Mouse (Mus musculus) splenic B cell, adult 2 months (primary cell): Measurements from ENCODE around the gene BC034090.

Source experiments
- DNase-seq: peaks from one replicate; pipeline ENCODE4 v3.0.0-alpha.2; 2011; ENCODE audit warnings: low read depth, low spot score
- H3K27me3 ChIP-seq: 2 replicates; pipeline ENCODE4 v1.6.1; 2012; ENCODE audit warnings: mild to moderate bottlenecking, low read length, moderate library complexity, mixed read lengths; ENCODE audit not compliant: control insufficient read depth, poor library complexity, insufficient read depth, severe bottlenecking
- H3K36me3 ChIP-seq: 2 replicates; pipeline ENCODE4 v1.6.1; 2012; ENCODE audit warnings: mild to moderate bottlenecking, low read length, moderate library complexity, mixed read lengths; ENCODE audit not compliant: control insufficient read depth, poor library complexity, insufficient read depth, severe bottlenecking

BC034090 gene

DNA sequence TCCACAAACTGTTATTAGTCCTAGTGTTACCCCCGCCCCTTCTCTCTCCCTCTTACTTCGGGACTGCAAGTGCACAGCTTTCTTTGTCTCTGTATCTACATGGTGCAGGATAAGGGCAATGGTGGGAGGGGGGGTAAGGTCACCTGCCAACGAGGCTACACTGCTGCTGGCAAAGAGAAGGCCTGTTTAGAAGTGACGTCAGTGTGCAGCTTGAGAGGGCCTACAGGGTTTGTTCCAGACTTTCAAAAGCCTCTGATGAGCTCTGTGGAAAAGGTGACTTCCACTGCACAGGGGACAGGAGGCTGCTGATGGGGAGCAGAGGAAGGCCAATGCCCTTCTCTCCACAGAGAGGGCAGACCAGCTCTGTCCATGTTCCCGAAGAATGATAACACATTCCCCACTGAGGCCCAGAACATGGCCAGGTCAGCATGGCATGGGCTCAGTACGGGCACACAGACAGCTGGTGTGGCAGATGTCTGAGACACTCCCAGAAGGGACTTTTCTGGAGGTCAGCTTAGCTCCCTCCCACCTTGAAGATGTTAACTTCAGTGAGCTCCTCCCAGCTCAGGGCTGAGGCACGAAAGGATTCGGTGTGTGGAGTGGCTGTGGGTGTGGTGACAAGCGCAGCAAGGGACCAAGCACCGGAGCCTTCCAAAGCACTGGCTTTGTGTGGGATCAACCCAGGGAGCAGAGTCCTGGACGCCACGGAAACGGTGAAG lies 7.8 kb downstream of the BC034090 start:
- DNase-seq = no peak
- no peaks in the 10 kb centered on the region for H3K27me3 ChIP-seq
- H3K36me3 ChIP-seq = no peaks in the 10 kb centered on the region

DNA sequence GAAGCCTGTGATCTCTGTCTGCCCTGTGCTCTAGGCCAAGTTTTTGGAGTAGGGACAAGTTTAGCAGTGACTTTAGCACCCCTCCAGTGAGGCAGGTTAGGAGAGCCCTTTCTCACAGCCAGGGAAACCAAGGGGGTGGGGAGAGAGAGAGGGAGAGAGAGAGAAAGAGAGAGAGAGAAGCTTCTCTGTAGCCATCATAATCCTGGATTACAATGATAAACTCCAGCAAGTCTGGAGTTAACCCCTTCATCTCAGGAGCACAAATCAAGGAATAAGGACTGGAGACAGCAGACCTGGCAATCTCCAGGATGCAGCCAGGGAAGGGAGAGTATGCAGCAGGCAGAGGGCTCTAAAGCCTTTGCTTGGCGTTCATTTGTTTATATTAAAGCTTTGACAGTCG lies 8.6 kb downstream of the BC034090 start:
- Histone ChIP-seq H3K36me3 (no peaks in the 10 kb centered on the region), H3K27me3 (no peaks in the 10 kb centered on the region)
- DNase-seq = no peak

DNA sequence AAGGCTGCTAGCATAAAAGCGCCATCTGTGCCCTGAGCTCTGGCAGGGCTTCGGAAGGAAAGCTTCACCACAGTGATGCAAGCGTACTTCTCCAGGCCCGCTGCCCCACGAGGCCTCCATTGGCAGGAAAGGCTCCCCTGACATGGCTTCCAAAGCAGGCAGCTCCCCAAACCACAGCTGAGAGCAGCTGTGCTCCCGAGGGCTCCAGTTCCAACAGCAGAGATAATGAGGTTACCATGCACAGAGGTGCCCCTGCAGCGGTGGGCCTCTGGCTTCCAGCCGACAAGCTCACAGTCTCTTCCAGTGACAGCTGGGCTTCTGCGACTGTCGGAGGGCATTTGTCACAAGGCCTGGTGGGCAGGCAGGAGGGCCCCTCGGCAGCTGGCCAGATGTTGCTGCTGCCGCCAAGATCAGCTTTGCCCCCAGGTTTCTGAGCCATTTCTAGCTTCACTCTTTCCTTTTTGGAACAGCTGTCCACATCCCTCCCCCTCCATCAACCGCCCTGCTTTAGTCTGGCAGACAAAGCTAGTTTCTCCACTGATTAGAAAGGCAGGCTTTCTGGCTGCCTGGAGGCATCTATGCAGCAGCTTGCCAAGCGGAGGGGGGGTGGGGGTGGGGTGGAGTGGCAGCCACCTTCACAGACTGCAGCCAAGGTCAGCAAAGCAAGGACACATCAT lies 10.2 kb downstream of the BC034090 start:
- no peak for DNase-seq
- H3K27me3 ChIP-seq = no peaks in the 10 kb centered on the region
- no peaks in the 10 kb centered on the region for H3K36me3 ChIP-seq

DNA sequence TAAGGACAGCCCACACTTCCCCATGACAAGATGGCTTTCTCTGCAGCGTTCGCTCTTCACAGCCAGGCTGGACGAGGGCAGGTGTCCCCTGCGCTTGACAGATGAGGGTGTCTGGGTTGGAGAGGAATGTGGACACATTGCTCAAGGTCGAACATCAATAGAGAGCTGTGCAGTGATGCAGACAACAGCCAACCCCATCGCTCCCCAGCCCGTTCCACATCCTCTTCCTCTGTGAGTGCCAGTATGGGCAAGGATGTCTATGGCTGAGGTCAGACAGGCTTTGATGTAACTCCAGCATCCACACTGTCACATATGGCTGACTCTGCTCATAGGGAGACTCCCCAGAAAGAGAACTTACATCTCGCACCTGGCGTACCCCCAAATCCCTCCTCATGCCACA lies 10.9 kb downstream of the BC034090 start:
- H3K36me3 ChIP-seq = no peaks in the 10 kb centered on the region
- no peak for DNase-seq
- no peaks in the 10 kb centered on the region for H3K27me3 ChIP-seq

DNA sequence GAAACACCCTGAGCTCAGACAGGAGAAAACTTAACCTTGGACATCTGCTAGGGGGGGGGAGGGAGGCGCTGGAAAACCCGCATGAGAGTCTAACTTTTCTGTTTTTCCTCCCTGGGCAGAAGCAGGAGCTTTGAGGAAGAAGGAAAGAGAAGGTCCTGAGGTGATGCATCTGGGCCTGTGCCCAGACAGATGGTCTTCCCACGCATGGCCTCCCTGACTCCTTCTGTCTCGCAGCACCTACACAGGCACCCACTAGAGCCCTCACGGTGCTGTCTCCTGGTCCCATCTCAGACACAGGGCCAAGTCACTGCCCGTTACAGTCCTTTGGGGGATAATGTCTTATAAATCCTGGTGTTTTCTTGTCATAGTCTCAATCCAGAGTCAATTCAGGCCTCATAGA lies 11.5 kb downstream of the BC034090 start:
- no peaks in the 10 kb centered on the region for H3K36me3 ChIP-seq
- no peaks in the 10 kb centered on the region for H3K27me3 ChIP-seq
- DNase-seq = no peak

DNA sequence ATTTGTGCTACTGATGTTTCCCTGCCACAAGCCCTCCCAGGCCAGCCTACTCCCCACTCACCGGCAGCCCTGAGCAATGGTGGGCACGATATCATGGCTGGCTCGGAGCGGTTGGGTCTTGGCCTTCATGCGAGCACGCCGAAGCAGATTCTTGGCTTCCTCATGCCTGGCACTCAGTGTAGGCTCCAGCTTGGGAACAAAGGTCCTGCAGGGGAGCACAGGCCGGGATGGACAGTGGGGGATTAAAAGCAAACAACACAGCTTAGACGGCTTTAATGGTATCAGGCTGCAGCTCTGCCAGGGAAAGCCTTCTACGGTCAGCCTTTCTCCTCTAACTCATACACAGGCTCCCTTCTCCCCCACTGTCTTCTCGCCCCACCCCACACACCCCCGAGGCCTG lies 11.9 kb downstream of the BC034090 start:
- H3K27me3 ChIP-seq = no peaks in the 10 kb centered on the region
- H3K36me3 ChIP-seq = no peaks in the 10 kb centered on the region
- DNase-seq = no peak

DNA sequence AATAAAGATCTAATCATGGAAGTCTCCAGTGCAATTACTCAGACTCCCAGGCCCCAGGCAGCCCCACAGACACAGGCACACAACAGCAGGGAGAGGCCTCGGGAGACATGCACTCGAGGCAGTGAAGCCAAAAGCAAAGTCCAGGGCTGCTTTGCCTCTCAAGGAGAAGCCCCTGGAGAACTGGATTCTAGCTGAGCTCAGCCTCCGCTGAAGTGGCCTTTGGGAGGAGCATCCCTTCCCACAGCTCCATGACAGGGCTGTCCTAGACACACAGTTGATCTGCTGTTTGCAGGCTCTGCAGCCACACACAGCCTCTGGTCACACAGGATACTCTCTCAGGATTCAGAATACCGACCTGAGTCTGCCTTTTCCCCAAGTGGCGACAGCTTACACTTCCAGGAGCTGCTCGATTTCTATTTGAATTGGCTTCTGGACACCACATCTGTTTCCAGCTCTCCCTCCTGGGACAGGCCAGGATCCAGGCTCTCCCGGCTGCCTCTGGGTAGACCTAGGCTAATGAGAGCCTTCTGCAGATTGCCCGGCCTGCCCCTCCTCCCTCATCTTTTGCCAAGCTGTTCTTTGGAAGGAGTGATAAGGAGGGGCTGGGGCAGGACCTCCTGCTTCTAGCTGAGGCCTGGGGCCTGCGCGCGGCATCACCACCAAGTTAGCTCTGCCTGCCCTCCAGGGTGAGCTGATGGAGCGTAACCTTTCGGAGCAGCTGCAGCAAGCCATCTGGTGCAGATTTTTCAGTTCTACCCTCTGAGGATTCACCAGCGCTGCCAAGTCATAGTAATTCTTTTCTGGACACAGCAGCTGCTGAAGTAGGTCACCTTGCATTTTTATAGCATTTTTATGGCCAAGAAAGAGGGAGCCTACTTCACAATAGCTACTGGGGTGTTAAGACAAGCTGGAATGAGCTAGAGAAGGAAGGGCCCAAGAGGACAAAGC lies 14.5 kb downstream of the BC034090 start:
- DNase-seq = no peak
- H3K27me3 ChIP-seq = no peaks in the 10 kb centered on the region
- H3K36me3 ChIP-seq = no peaks in the 10 kb centered on the region; the same call in 1 of the 2 replicates

DNA sequence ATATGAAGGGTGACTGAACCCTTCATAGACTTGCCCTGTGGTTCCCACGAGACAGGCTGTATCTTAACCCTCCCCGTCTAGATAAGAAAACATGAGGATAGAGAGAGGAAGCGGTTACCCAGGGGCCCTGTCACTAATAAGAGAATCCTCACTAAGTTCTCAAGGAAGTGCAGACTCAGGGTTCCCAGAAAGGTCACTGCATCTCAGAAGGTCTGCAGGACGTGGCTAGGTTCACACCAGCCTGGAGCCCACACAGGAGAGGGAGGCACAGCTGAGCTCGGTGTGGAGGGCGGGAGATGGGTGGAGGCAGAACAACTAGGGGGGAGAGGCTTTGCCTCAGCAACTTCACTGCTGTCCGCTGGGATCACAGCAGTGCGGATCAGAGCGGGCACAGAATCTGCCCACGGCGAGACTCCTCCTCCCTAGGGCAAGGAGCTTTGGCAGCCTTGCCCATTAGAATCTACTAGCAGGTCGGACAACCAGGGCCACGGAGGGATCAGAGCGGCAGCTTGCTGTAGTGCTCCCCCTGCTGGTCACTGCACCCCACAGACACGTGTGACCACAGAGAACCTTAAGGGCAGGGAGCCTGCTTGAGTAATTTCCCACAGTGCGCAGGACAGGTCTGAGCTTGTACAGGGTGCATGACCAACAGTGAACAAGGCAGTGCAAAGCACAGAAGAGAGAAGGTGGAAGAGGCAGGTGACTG lies 20.2 kb downstream of the BC034090 start:
- Histone ChIP-seq H3K27me3 (no peaks in the 10 kb centered on the region), H3K36me3 (no peaks in the 10 kb centered on the region; the same call in 1 of the 2 replicates)
- DNase-seq = peak; percentile 93

DNA sequence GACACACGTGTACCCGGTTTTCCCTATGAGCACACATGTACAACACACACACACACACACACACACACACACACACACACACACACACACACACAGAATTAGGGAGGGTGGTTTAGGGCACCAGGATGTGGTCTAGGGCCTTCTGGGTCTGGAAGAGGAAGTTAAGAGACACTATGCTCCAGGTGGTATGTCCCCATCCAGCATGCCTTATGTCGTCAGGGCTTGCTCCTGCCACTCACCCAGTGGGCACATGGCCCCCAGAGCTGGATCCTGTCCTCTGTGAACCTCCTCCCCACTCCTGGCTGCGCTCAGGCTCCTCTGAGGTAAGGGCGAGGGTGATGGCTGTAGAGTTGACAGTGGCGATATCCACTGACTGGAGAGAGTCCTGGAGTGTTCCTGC lies 21.2 kb downstream of the BC034090 start:
- DNase-seq = peak; percentile 82
- H3K27me3 ChIP-seq = no peaks in the 10 kb centered on the region
- no peaks in the 10 kb centered on the region; the same call in 1 of the 2 replicates for H3K36me3 ChIP-seq

DNA sequence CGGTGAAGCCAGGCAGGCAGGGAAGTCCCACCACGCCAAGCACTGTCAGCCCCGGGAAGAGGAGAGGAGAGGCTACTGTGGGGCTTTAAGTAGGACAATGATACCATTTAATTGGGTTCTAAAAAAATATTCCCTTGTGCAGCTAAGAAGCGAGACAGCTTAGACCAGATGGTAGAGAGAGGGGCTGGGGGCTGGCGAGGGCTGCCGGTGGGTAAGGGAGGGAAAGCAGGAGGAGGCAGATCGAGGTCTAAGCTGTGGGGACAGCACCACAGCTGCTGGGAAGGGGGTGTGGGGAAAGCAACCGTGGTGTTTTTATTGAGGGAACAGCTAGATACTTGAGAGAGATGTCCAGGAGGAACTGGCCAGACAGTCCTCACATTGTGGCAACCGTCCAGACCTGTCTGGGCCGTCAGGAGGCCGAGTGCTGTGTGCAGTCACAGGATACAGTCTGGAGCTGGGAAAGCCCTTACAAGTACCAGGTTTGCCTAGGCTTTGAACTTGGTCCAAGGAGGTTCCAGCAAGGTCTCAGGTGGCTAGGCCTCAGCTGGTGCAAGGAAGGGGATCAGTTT lies 22.1 kb downstream of the BC034090 start:
- H3K36me3 ChIP-seq = no peaks in the 10 kb centered on the region; the same call in 1 of the 2 replicates
- H3K27me3 ChIP-seq = no peaks in the 10 kb centered on the region
- no peak for DNase-seq

DNA sequence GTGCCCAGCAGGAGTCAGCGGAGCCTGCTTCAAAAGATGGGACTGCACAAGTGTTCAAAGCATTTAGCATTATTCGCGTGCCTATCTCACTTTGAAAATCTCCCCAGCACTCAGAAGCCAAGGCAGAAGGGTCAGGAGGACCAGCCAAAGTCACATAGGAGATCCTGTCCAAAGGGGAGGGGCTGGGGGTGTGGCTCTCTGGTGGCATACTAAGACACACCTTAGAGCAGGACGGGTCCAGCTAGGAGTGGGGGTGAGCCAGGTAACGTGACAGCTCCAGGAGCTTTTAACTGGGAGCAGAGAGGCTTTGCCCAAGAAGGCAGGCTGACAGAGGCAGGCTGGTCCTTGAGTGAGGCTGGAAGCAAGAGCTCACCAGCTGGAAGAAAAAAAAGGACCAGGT lies 25.3 kb downstream of the BC034090 start:
- Histone ChIP-seq H3K27me3 (no peaks in the 10 kb centered on the region), H3K36me3 (no peaks in the 10 kb centered on the region)
- no peak for DNase-seq

DNA sequence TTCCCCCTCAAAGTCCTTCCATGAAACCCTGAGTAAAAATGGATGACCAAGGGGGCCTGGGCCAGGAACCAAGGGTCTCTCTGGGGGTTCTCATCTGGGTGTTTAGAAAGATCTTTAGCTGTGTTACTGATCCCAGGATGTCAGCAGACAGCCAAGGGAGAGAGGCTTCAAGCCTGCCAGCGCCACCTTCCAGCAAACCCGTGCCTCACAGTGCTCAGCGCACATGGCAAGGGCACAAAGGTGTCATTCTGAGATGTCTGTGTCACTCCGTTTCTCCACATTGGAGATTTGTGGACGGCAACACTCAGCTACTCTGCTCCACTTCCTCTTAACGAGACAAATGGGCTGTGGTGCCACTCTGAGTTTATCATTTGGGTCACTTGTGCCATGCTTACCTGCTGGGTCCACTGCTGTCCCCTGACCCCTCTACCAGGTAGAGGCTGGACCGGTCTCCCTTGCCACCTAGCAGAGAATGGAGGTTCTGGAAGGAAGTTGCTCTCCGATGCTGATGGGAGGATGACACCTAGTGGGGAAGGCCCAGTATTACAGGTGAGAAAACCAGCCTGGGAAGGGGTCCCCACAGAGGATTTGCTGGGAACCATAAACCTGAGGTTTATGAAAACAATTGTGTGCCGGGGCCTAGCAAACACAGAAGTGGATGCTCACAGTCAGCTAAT lies 26.2 kb downstream of the BC034090 start:
- DNase-seq = peak; percentile 78

DNA sequence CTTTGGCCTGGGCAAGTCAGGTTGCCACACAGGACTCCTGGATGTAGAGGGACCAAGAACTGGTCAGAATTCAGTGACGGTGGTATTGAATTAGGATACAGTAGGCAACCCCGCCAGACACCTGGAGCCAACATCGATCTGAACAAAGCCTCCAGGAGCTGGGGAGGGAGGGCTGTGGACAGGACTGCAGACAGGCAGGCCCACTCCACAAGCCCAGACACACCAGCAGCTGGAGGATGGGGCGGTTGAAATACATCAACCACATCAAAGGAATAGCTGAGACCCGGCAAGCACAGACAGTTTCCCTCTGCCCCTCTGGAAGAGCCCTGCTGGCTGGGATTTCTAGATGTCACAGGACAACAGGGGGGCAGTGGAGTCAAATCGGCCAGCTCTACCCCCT lies 27.4 kb downstream of the BC034090 start:
- no peaks in the 10 kb centered on the region for H3K27me3 ChIP-seq

More for the DNA sequence above, 26.2 kb downstream of the BC034090 start:
- Histone ChIP-seq H3K36me3 (no peaks in the 10 kb centered on the region), H3K27me3 (no peaks in the 10 kb centered on the region)

DNA sequence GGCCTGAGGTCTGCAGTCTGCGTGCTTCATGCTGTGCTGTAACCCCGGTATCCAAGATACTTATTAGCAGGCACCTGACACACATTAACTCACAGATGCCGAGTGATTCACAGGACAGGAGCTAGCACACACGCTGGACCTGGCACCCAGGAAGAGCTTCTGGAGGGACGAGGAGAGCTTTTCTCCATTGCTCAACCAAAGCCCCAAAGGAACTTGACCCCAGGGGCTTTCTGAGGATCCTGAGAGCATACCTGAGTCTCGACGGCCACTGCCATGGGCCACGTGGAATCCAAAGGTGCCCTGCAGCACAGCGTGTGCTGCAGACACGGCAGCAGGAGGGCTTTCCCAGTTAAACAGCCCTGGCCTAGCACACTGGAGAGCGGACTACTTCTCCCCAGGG lies 27.9 kb downstream of the BC034090 start:
- DNase-seq = no peak
- H3K36me3 ChIP-seq = no peaks in the 10 kb centered on the region
- H3K27me3 ChIP-seq = no peaks in the 10 kb centered on the region

More for the DNA sequence above, 27.4 kb downstream of the BC034090 start:
- no peak for DNase-seq
- no peaks in the 10 kb centered on the region for H3K36me3 ChIP-seq
